Mouse (Mus musculus) neural tube, embryonic 14.5 days (tissue): ENCODE results near the gene Fryl. TPM values are rescaled to one million over a fixed set of nuclear protein-coding genes. Genes with fewer than 3 reads are reported as not detected.

Experiments
- ATAC-seq: fragments of 200-750 bp; cut with Nextera tagmentation; 2 replicates; pipeline ENCODE4 v1.8.0; 2017; ENCODE audit warnings: low read depth, mild to moderate bottlenecking, moderate TSS enrichment, moderate library complexity
- H3K27ac ChIP-seq: fragments of 300-500 bp; sonication (generic); 2 replicates; pipeline ENCODE4 v1.5.1; 2014; ENCODE audit warnings: low read depth, mild to moderate bottlenecking, control low read depth, low read length, moderate library complexity, mixed read lengths
- H3K27me3 ChIP-seq: fragments of 300-500 bp; sonication (generic); 2 replicates; pipeline ENCODE4 v1.6.1; 2014; ENCODE audit warnings: low read length; ENCODE audit not compliant: control insufficient read depth, insufficient read depth
- H3K36me3 ChIP-seq: fragments of 300-500 bp; sonication (generic); 2 replicates; pipeline ENCODE4 v1.6.1; 2014; ENCODE audit warnings: low read length, mixed read lengths; ENCODE audit not compliant: control insufficient read depth, insufficient read depth
- H3K4me1 ChIP-seq: fragments of 300-500 bp; sonication (generic); 2 replicates; pipeline ENCODE4 v1.6.1; 2014; ENCODE audit warnings: low read length; ENCODE audit not compliant: control insufficient read depth, insufficient read depth
- H3K4me2 ChIP-seq: fragments of 300-500 bp; sonication (generic); 2 replicates; pipeline ENCODE4 v1.6.1; 2014; ENCODE audit warnings: mild to moderate bottlenecking, low read depth, low read length, control low read depth
- H3K4me3 ChIP-seq: fragments of 300-500 bp; sonication (generic); 2 replicates; pipeline ENCODE4 v1.5.1; 2014; ENCODE audit warnings: low read depth, low read length, control low read depth, mixed read lengths
- H3K9ac ChIP-seq: fragments of 300-500 bp; sonication (generic); replicated peaks from 2 replicates; pipeline ENCODE4 v1.6.1; 2014; ENCODE audit warnings: low read depth, mild to moderate bottlenecking, control low read depth, low read length, mixed read lengths
- H3K9me3 ChIP-seq: fragments of 300-500 bp; sonication (generic); 2 replicates; pipeline ENCODE4 v1.6.1; 2016; ENCODE audit warnings: low read length; ENCODE audit not compliant: control insufficient read depth
- WGBS: fragments of 180-500 bp; shearing (Covaris S2); extraction: QIAGEN DNeasy Blood & Tissue Kit; methylation state at CpG from one replicate; pipeline ENCODE4 v1.1.7; 2014; 5-methylcytosine and 5-hydroxymethylcytosine counted together
- polyA plus RNA-seq: library from polyadenylated mRNA; unstranded; fragments of >200 nt; fragmentation: Nextera tagmentation; extraction: Ambion mirVana; gene quantifications from 2 replicates; pipeline ENCODE4 v1.2.1, GENCODE M21; 2014

Gene Fryl
- polyA plus RNA-seq, 1 experiment from 2014 or later: 54.1 TPM

DNA sequence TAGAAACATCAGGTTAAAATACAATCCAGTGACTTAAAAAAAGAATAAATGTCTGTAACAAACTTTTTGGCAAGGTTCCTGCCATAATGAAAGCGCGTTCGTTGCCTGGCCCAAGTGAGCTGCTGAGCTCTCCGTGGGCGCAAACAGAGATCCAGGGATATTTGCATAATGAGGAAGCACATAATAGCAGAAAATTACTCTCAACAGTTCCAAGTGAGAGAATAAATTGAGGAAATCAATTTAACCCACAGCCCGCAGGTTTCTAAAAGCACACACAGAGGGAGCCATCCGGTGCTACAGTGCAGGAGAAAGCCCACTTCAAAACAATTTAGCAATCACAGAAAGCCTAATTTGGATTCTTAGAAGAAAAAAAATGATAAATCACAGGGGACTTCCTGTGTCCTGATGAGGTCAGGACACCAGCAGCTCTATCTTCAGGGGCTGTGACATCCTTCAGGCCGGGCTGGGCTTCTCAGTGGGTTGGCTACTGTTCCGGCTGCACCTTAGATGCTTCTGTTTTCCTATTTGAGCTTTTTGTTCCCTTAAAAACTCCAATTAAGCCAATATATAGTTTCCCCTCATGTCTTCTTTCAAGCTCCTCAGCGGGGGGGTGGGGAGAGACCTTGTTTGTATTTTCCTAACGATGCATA lies 194.8 kb downstream of the Fryl start:
- Histone ChIP-seq H3K4me2 (no peak overlapping the region), H3K9ac (no peak overlapping the region), H3K9me3 (no peaks in the 10 kb centered on the region), H3K4me3 (no peak overlapping the region), H3K27ac (no peak overlapping the region), H3K4me1 (no peaks in the 10 kb centered on the region), H3K36me3 (peaks cover 25% of the 10 kb centered on the region), H3K27me3 (no peaks in the 10 kb centered on the region)
- ATAC-seq: peak; percentile 56
- WGBS: 40% methylated on average over 11 of the region's 11 CpGs

DNA sequence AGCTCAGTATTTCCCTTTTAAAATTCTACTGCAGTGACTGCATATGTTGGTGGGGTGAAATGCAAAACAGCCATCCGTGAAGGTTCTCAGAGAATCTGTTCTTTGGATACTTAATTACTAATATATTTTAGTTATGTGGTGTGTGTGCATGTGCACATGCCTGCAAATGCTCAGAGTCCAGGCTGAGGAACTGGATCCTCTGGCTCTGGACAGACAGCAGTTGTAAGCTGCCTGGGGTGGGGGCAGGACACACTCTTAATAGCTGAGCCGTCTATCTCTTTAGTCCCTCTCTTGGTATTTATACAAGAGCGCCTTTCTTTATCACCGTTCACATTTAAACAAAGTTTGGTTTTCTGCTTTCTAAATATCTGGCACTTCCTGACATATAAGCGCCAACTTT lies 199.5 kb downstream of the Fryl start:
- no peak overlapping the region for H3K9ac ChIP-seq
- H3K27ac ChIP-seq: no peak overlapping the region
- H3K4me2 ChIP-seq: no peak overlapping the region
- H3K9me3 ChIP-seq: no peaks in the 10 kb centered on the region
- no peaks in the 10 kb centered on the region for H3K27me3 ChIP-seq
- peaks cover 34% of the 10 kb centered on the region for H3K36me3 ChIP-seq
- H3K4me3 ChIP-seq: no peak overlapping the region
- 97% methylated on average over 5 of the region's 5 CpGs for WGBS
- no peaks in the 10 kb centered on the region for H3K4me1 ChIP-seq
- ATAC-seq: no peak

DNA sequence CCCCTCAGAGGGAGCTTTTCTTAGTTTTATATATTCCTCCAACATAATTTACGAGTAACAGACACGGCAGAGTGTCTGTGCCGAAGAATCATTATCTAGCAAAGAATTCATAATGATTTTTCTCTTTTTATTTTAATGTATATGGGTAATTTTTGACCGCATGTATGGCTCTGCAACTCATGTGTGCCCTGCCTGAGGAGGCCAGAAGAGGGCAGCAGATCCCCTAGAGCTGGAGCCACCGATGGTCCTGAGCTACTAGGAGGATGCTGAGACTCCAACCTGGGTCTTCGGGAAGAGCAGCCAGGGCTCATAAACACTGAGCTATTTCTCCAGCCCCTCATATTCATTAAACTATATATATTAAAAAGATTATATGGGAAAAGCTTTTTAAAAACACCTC lies 200.0 kb downstream of the Fryl start:
- Histone ChIP-seq H3K27me3 (no peaks in the 10 kb centered on the region), H3K4me1 (no peaks in the 10 kb centered on the region), H3K9ac (no peak overlapping the region), H3K9me3 (no peaks in the 10 kb centered on the region), H3K4me2 (no peak overlapping the region), H3K36me3 (peaks cover 36% of the 10 kb centered on the region), H3K4me3 (no peak overlapping the region), H3K27ac (no peak overlapping the region)
- WGBS: 89% methylated on average over 6 of the region's 6 CpGs
- no peak for ATAC-seq

DNA sequence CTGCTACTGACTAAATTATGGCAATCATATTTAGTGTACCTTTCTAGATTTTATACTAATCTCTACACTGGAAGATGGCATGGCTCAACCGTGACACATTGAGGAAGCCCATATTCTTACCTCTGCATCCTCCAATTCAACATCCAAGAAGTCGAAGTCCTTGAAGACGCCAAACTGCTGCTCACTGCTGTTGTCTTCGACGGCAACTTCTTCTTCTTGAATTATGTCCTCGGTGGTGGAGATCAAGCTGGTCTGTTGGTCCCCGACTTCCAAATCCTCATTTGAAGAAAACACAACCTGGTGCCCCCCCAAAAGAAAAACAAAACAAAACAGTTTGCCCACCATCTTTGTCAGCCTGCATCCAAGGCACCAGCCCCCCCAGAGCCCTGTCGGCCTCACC lies 202.5 kb downstream of the Fryl start:
- peaks cover 55% of the 10 kb centered on the region for H3K36me3 ChIP-seq
- H3K9me3 ChIP-seq: no peaks in the 10 kb centered on the region
- H3K4me3 ChIP-seq: no peak overlapping the region
- ATAC-seq: no peak
- 96% methylated on average over 8 of the region's 8 CpGs for WGBS
- no peaks in the 10 kb centered on the region for H3K27me3 ChIP-seq
- no peaks in the 10 kb centered on the region for H3K4me1 ChIP-seq
- H3K9ac ChIP-seq: no peak overlapping the region
- no peak overlapping the region for H3K27ac ChIP-seq
- no peak overlapping the region for H3K4me2 ChIP-seq

DNA sequence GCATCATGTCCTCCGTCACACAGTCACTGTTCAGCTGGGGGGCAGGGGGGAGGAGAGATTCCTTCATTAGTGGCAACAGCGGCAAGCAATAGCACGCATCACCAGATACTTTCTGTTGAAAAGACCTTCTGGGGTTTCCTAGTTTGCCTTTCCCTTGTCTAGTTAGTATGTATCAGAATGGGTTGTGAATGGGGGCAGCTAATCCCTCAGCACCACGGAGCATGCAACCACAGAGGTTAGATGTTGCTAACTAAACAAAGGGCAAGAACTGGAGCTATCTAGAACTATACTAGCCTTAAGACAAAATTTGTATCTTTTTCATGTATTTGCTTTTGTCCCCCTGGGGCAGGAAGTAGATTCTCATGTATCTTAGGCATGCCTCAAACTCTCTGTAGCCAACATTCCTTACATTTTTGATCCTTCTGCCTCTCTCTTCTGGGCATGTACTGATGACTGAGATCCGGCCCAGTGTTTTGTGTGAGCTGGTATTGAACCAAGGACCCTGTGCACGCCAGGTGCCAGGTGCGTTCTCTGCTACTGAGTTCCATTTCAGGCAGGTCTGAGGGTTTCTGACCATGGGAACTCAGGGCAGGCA lies 208.7 kb downstream of the Fryl start:
- Histone ChIP-seq H3K36me3 (peaks cover 64% of the 10 kb centered on the region), H3K4me3 (no peak overlapping the region), H3K27ac (no peak overlapping the region), H3K4me1 (no peaks in the 10 kb centered on the region), H3K9me3 (no peaks in the 10 kb centered on the region), H3K9ac (no peak overlapping the region), H3K4me2 (no peak overlapping the region), H3K27me3 (no peaks in the 10 kb centered on the region)
- WGBS: 90% methylated on average over 7 of the region's 7 CpGs
- ATAC-seq: no peak

DNA sequence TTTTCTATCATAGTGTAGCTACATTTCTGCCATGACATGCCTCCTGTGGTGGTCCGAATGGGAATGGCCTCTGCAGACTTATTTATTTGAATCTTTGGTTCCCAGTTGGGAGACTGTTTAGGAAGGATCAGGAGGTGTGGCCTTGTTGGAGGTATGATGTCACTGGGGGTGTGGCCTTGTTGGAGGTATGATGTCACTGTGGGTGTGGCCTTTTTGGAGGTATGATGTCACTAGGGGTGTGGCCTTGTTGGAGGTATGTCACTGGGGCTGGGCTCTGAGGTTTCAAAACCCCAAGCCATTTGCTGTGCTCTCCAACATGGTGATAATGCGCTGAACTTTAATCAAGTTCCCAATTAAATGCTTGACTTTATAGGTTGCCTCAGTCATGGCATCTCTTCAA lies 212.4 kb downstream of the Fryl start:
- H3K4me2 ChIP-seq: no peak overlapping the region

DNA sequence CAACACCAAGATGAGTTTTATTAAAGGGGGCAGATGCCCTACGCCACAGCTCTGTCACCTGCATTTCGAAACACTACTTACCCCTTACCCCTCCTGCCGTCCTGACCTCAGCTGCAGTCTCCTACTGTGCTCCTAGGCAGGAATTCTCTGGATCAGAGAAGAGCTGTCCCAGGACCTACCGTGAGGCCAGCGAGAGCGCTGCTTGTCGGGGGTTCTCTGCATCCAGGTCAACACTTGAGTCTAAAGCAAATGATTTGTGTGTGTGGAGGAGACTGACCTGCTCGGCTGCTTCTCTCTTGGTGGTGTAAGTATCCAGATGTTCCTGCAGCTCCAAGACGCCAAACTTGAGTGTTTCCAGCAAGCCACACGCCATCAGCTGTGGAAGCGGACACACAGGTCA lies 223.9 kb downstream of the Fryl start:
- Histone ChIP-seq H3K36me3 (peaks cover 48% of the 10 kb centered on the region), H3K9me3 (no peaks in the 10 kb centered on the region), H3K4me2 (no peak overlapping the region), H3K27ac (no peak overlapping the region), H3K27me3 (no peaks in the 10 kb centered on the region), H3K9ac (no peak overlapping the region), H3K4me1 (no peaks in the 10 kb centered on the region), H3K4me3 (no peak overlapping the region)
- WGBS: 90% methylated on average over 11 of the region's 11 CpGs
- no peak for ATAC-seq

More for the DNA sequence above, 212.4 kb downstream of the Fryl start:
- Histone ChIP-seq H3K27ac (no peak overlapping the region), H3K4me1 (no peaks in the 10 kb centered on the region), H3K27me3 (no peaks in the 10 kb centered on the region), H3K9ac (no peak overlapping the region), H3K36me3 (peaks cover 39% of the 10 kb centered on the region), H3K9me3 (no peaks in the 10 kb centered on the region), H3K4me3 (no peak overlapping the region)
- 98% methylated on average over 2 of the region's 2 CpGs for WGBS
- ATAC-seq: no peak

DNA sequence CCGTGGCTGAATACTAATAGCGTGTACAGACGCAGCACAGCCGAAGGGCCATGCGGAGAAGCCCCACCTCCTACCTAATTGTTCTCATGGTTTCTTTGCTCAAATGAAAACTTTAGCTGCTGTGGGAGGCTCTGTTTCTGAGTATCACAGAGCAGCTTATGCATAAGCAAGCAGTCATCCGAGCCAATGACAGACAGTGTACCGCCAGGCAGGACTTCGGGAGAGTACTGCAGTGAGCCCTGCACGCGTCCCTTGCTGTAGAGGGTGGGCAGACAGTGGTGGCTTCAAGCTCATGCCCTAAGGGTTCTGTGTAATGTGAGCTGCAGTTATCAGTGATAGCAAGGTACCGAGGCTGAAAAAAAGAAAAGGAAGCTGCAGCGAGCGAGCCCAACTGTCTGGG lies 227.8 kb downstream of the Fryl start:
- ATAC-seq: no peak
- H3K4me1 ChIP-seq: no peaks in the 10 kb centered on the region
- no peak overlapping the region for H3K9ac ChIP-seq
- no peaks in the 10 kb centered on the region for H3K9me3 ChIP-seq
- no peaks in the 10 kb centered on the region for H3K27me3 ChIP-seq
- 89% methylated on average over 13 of the region's 13 CpGs for WGBS
- no peak overlapping the region for H3K4me2 ChIP-seq
- no peak overlapping the region for H3K27ac ChIP-seq
- H3K4me3 ChIP-seq: no peak overlapping the region
- H3K36me3 ChIP-seq: peaks cover 44% of the 10 kb centered on the region

DNA sequence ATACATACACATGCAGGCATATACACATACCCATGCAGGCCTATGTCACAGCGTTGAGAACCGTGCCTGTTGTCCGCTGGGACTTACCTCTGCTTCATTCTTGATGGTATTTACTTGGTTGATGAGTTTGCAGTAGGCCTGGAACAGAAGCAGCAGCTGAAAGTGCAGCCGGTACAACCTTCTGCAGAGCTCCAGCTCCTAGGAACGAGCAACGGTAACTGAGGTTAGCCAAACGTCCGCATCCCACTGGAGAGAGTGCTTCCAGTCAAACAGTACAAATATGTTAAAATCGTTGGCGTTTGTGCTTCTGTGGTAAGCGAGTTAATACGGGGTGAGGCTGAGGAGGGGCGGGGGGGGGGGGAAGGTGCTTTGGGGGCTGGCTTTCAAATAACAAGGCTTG lies 232.6 kb downstream of the Fryl start:
- Histone ChIP-seq H3K36me3 (peaks cover 12% of the 10 kb centered on the region), H3K4me3 (no peak overlapping the region), H3K27ac (no peak overlapping the region), H3K9ac (no peak overlapping the region), H3K9me3 (no peaks in the 10 kb centered on the region), H3K4me2 (no peak overlapping the region), H3K27me3 (no peaks in the 10 kb centered on the region), H3K4me1 (no peaks in the 10 kb centered on the region)
- 95% methylated on average over 13 of the region's 13 CpGs for WGBS
- no peak for ATAC-seq
